Mouse (Mus musculus) cerebellum, adult 18-20 months (tissue): Measurements from ENCODE around the gene Dcbld2.
"Not testable (repeated sequence)": the region's sequence is repeated elsewhere in the genome, so short reads cannot be mapped to it uniquely, and the experiment has no call there.

Experiments
- DNase-seq, 2 experiments: peaks; one replicate each; pipeline ENCODE4 v3.0.0; 2021

Dcbld2 gene

DNA sequence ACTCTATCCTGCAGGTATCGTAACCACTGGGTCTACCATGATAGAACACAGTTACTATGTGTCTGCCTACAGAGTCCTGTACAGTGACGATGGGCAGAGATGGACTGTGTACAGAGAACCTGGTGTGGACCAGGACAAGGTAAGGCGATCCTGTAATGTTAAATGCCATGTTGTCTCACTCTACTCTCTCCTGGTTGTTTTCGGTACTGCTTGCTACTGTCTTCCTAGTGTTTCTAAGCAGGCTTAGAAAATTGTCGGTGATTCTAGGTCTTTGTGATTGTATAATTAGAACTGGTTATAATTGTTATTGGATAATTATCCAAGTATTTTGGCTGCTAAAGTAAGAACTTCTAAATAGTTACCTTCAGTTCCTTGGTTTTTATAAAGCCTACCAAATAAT, 43.4 kb downstream of the Dcbld2 start:
- DNase-seq, result no peak

DNA sequence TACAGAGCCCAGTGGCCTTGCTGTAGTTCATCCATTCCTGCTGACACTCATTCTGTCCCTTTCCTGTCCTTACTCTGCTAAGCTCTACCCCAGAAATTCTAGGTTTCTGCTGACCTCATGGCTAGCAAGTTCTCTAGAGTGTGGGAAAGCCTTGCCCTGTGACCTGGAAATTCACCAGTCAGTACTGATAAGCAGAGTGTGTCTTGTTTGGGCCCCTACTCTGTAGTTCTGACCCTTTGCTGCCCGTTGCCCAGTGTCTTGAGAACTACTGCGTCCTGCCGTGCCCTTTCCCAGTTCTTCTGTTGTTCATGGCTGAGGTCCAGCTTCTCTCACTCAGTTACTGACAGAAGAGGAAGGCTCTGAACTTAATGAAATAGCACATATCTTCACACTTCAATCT, 44.9 kb downstream of the Dcbld2 start:
- DNase-seq, result no peak

DNA sequence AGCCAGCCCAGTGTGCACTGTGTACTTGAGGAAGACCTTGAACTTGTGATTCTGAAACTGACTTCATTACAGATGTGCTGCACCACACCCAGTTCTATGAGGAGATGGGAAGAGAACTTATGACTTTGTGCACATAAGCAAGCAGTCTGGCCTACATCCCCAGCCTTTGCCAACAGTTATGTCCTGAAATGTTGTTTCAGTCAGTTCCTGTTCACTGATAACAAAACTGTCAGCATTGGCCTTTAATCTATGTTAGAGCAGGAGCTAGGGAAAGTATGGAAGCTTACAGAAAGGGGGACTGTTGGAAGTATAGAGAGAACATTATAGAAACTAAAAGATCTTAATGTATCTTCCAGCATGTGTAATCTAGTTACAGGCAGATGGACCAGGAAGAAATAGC, 45.6 kb downstream of the Dcbld2 start:
- no peak for DNase-seq

- peak; percentile 27 to 37 for DNase-seq
Observed at GRCm38 (mm10) chr16:58454617-58455016, 46.4 kb downstream of the Dcbld2 start.

DNA sequence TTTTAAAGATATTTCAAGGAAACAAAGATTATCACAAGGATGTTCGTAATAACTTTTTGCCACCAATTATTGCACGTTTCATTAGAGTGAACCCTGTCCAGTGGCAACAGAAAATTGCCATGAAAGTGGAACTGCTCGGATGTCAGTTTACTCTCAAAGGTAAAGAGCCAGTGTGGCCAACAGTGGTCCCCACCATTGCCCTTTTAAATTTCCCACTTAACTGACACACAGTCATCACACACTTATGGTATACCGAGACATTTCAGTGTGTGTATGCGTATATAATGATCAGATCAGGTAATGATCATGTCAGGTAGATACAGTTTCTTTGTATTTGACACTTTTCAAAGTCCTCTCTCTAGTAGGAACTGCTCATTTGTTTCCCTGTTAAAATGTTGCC, 46.9 kb downstream of the Dcbld2 start:
- DNase-seq, result no peak

DNA sequence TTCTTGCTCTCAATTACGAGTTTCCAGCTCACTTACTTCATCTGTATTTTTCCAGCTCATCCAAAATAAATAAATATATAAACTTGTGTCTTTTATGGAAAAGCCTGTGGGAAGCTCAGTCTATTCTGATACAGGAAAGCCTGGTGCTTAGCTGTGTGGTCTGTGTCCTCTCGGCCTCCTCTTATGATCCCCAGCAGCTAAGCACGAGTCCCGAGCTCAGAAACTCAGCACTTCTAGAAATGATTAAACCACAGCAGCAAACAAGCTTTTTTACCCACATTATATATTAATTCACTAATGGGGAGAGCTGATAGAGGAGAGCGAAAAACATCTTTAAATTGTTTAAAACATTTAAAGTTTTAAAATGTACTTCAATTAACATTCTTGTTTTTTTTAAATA, 48.2 kb downstream of the Dcbld2 start:
- no peak for DNase-seq

DNA sequence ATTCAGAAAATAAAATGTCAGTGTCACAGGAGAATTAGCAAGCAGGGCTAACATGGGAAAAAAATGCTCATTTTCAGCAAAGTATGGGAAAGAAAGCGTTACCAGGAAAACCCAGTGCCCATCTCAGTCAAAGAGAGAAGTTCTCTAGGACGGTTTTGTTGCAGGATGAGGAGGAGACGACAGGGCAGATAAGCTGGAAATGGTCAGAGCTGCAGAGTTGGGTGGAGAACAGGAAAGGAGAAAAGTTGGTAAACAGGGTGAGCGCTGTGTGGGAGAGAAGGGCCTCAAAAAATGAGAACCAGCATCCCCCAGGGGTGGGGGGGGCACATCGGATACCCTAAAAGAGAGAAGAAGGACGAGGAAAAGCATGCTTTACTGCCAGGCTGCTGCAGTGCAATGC, 48.7 kb downstream of the Dcbld2 start:
- no peak for DNase-seq

DNA sequence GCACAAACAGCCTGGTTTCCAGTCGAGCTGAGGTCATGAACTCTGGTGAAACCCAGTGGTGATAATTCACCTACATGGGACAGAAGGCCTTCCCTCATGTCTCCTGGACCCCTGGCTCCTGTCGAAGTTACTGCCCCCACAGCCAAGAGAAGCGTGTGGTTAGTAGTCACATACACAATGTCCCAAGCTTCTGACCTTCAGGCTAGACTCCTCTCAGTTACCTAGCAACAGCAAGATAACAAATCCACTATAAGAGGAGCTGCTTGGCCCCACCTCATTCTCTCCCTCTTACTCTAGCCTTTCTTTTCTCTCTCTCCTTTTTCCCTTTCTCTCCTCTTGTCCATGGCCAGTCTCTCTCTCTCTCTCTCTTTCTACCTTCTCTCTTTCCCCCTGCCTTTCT, 51.7 kb downstream of the Dcbld2 start:
- DNase-seq, result not testable (repeated sequence)

DNA sequence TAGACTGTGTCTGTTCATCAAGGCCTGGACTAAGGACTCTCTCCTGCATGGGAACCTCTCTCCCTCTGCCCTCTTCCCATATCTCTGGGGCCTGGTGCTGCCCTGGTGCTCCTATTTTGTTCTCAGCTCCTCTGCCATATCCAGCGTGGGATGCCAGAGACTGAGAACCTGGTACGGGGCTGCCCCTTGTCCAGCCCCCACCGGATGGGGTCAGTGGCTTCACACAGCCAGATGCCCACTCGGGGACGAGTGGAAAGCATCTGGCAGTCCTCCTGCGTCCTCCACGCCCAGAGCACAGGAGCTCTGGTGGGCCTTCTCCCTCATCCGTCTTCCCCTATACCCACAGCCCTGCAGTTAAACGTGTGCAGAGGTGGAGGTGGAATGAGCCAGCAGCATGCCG, 52.1 kb downstream of the Dcbld2 start:
- no peak for DNase-seq

- no peak for DNase-seq
Observed at GRCm38 (mm10) chr16:58461856-58462518, 53.7 kb downstream of the Dcbld2 start.

DNA sequence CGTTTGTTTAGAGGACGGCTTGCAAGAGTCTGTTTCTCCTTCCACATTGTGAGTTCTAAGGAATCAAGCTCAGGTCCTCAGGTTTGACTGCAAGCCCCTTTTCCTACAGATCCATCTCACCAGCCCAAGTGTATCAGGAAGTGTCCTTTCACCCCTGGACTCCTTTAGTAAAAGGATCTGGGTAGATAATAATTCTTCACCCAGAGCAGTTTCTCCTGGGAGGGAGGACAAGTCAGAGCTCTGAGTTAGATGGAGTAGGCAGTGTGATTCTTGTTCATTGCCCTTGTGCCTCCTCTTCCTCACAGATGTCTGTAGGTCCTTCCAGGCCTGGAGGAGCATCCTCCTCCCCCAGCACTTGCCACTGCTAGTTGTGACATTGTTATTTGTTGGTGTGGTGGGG, 54.3 kb downstream of the Dcbld2 start:
- DNase-seq, result no peak

DNA sequence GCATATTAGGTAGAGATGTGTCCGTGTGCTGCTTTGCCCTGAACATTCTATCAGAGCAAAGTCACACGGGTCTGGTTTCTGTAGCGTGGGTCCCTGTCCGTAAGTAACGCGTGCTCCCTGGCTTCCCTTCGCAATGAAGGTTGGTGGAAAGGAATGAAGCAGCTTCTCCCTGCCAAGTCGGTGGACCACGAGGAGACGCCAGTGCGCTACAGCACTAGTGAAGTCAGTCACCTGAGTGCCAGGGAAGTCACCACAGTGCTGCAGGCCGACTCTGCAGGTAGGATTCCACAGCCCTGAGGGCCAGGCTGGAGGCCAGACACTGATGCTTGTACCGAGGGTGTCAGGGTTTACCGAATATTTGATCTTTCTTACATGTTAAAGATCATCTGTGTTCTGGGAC, 55.8 kb downstream of the Dcbld2 start:
- no peak for DNase-seq

GRCm38 (mm10) chr16:58465412-58465811, 57.2 kb downstream of the Dcbld2 start:
- DNase-seq, result no peak

GRCm38 (mm10) chr16:58470061-58470460, 61.8 kb downstream of the Dcbld2 start:
- no peak for DNase-seq

DNA sequence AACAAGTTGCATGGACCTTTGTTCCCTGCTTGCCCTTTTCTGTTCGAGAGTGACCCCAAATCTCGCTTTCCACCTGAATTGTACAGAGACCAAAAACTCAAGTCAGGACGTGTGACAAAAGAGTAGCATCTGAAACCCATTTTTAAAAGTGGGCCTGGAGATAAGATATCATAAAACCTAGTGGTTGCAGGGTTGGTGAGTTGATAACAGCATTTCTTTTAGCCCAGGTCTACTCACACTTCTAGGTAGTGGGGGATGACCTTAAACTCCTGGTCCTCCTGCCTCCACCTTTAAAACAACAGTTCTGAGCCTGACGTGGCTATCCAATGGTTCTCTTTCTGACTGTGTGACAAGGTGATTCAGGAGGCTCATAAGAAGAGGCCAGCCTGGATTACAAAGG, 62.6 kb downstream of the Dcbld2 start:
- no peak for DNase-seq

GRCm38 (mm10) chr16:58474875-58475274, 66.6 kb downstream of the Dcbld2 start:
- DNase-seq, result no peak

- DNase-seq, result no peak
Observed at GRCm38 (mm10) chr16:58475544-58476154, 67.4 kb downstream of the Dcbld2 start.

GRCm38 (mm10) chr16:58476363-58476762, 68.1 kb downstream of the Dcbld2 start:
- no peak for DNase-seq

GRCm38 (mm10) chr16:58479898-58480448, 71.7 kb downstream of the Dcbld2 start:
- no peak for DNase-seq

- no peak for DNase-seq
Observed at GRCm38 (mm10) chr16:58481219-58481905, 73.1 kb downstream of the Dcbld2 start.

GRCm38 (mm10) chr16:58481906-58482270, 73.6 kb downstream of the Dcbld2 start:
- no peak for DNase-seq

DNA sequence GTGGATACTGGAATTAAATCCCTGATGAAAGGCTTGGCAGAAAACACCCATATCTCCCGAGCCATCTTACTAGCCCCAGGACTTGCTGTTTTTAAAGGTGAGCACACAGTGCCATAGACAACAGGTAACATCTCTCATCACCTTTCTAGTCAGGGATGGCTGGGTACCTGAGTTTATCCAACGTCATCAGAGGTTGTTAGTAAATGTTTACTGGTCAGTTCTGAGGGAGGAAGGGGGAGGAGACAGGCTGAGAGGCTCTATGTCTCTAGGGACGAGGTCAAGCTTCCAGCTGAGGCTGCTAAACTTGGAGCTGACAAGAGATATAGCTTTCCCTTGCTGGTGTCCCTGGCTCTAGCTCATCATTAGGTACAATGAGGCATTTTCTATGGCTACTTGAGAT, 74.1 kb downstream of the Dcbld2 start:
- no peak for DNase-seq

DNA sequence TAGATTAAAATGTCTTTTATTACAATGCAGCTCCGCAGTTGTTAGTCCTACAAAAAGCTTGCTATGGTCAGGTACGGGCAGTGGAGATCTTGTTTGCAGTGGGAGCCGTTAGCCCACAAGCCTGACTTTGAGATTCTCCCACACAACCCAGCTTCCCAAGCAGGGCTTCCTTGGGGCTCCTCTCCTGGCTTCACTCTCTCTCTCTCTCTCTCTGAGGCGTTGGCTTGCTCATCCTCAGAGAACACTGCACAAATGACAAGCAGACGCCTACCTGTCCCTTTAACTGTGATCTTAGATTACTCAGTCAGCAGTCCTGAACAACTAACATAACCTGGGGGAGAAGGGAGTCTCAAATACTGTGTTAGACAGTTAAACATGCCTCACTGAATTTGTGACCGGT, 79.6 kb downstream of the Dcbld2 start:
- no peak for DNase-seq

DNA sequence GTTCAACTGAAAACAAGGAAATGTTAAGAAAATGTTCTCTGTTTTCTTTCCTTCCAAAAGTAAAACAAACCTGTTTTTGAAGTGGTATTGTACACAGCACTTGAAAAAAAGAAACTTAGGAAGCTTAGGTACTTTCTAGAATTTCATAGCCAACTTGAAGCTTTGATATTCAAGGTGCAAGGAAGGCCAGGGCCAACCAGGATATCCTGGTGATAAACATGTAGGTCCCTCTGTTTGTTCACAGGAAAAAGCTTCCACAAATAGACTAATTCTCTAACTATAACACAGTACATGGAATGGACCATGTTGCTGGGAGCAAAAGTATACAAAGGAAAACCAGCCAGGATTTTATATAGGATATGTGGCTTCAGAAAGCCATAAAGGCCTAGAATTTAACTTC, 88.5 kb downstream of the Dcbld2 start:
- DNase-seq, result no peak
